Mouse (Mus musculus) embryonic fibroblast, embryonic 13.5 days (primary cell): Measurements from ENCODE around the gene Mylk3.

ENCODE experiments used
- CTCF ChIP-seq: IDR thresholded peaks from 2 replicates; pipeline ENCODE4 v1.5.1; 2011; ENCODE audit warnings: mild to moderate bottlenecking, control low read depth, low read length, moderate library complexity, borderline replicate concordance; ENCODE audit not compliant: insufficient read depth
- POLR2A ChIP-seq: IDR thresholded peaks from 2 replicates; pipeline ENCODE4 v1.6.1; 2011; ENCODE audit warnings: low read depth, mild to moderate bottlenecking, control low read depth, low read length, moderate library complexity

GRCm38 (mm10) chr8:85433017-85433393 lies 46.9 kb upstream of the Mylk3 start:
- TF ChIP-seq CTCF (no peak), POLR2A (no peak)
